Mouse (Mus musculus) cerebellum, postnatal 36 days (tissue): ENCODE results near the gene Vmn2r88.
"Not testable (repeated sequence)": the region's sequence is repeated elsewhere in the genome, so short reads cannot be mapped to it uniquely, and the experiment has no call there.

ENCODE experiments used
- DNase-seq, 2 experiments: peaks; one replicate each; pipeline ENCODE4 v3.0.0; 2021 to 2022; ENCODE audit warnings: mixed read lengths in 2 of 2

Vmn2r88 gene

GRCm38 (mm10) chr14:51410520-51410919, at the start of gene Vmn2r88:
Gene Vmn2r88 (plus strand): TSS chr14:51410820.
- no peak for DNase-seq

- no peak for DNase-seq
These were observed 49.2 kb upstream of the Vmn2r88 start, which contains the start of gene Gm7247 for GRCm38 (mm10) chr14:51361456-51361855. Gene Gm7247 (plus strand): TSS chr14:51361756.

DNA sequence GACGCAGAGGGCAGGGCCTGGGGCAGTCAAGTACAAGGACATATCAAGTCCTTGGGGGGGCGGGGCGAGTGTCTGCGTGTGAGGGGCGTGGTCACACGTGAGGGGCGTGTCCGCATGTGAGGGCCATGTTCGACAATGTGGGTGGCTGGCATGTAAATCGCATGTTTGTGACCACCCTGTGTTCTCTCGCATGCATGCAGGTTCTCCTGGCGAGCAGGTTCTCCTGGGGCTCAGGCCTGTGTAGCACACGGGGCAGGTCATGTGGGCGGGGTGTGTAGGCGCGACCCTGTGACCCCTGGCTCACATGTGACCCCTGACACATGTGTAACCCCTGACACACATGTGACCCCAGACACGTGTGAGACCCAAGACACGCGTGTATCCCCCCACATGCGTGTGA, 27.8 kb upstream of the Vmn2r88 start:
- DNase-seq: no peak

DNA sequence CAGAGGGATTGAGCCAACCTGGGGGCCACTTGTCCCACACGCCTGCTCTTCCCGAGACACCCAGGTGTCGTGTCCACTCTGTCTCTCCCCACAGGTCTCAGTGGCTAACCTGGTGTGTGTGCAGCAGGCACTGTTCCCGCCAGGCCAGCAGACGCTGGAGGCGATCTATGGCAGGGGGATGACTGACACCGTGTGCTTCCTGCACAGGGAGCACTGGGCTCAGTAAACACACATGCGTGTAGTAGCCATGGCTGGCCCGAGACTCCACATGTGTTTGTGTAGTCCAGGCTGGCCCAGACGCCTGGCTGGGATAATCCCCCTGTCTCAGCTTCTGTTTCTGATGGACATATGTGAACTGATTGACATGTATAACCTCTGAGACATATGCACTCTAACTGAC, 26.3 kb upstream of the Vmn2r88 start:
- DNase-seq: no peak

GRCm38 (mm10) chr14:51385741-51386140, 24.9 kb upstream of the Vmn2r88 start:
- no peak for DNase-seq

GRCm38 (mm10) chr14:51387768-51388167, 22.9 kb upstream of the Vmn2r88 start:
- no peak for DNase-seq

DNA sequence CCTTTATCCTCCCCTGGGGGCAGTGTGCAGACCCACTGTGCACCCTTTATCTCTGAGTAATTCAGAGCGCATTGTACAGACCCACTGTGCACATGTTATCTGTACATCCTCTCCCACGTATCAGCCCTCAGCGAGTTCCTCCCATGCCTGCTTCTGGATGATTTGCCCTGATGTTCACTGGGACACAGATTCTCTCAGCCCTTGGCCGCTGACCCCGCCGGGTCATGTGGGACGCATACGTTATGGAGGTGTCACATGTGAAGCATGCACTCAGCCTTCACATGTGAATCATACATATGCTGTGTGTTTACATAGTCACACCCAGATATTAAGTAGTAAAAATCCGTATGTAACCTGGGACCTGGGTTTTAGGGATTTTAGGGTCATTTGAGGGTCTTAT, 22.4 kb upstream of the Vmn2r88 start:
- DNase-seq: no peak

- DNase-seq: no peak
These were observed 13.3 kb downstream of the Vmn2r88 start for GRCm38 (mm10) chr14:51423885-51424284.

DNA sequence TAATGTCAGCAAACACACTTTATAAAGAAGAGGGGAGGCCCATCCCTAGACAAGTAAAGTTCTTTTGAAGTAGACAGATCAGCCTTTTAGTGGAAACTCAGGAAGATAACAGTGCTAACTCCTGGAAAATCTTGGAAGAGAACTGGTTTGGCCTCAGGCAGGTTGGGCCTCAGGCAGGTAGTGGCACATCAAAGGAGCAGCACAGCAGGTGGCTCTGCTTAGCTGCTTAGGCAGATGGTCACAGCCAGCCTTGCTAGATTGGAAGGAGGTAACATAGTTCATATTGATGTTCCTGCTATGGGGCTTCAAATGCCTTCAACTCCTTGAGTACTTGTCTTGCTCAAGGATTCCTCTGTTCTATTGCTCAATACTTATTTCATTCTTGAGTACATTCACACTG, 19.5 kb downstream of the Vmn2r88 start:
- peak in 1 of 2 experiments; percentile 8 for DNase-seq

GRCm38 (mm10) chr14:51434546-51434945, 23.9 kb downstream of the Vmn2r88 start:
- no peak for DNase-seq

DNA sequence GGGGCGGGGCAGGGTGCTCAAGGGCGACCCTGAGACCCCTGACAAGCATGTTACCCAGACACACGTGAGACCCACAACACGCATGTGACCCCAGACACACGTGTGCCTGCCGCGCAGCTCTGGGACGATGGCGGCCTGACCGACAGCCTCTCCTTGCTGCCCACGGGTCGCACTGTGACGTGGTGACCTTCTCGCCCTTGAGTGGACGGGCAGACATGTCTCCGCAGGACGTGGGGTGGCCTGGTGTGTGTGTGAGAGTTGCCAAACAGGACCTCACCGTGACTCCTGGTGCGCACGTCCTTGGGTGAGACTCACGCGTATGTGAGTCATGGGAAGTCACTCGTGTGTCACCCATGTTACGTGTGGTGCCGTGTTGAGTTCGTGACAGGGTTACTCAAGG, 24.4 kb downstream of the Vmn2r88 start:
- DNase-seq: no peak

DNA sequence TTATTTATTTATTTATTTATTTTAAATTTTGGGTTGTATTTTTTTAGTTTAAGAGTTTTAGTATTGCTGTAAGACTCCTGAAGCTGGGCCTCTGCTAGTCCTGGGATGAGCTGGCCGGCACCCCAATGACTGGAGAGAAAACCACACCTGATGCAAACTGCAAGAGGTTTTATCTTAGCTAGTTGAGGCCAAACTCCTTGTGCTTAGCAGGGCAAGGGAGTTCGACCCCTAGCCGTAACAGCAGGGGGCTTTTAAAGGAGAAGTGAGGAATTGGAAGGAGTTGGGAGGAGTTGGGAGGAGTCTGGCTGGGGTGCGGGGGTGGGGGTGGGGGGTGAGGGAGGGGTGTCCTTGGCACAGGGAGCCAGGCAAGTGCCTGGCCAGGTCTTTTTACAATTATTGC, 28.3 kb downstream of the Vmn2r88 start:
- DNase-seq: no peak

DNA sequence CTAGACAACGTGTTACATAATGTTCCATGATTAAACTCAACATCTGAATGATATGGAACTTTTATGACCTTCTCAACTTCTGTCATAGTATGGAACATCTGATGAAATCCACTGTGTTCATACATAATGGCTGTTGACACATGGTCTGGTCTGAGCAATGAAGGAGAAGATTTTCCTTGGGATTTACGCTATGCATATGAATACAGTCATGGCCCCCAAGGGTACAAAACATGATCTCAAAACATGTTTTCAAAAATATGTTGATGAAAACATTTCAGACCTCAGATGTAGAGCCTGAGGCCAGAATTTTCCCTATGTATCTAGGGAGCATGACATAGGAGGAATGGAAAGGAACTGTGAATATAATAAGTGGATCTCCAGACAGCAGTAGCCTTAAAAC, 40.9 kb downstream of the Vmn2r88 start, which contains the start of gene Vmn2r89:
Gene Vmn2r89, plus strand, starts transcription at position 301 of the 400 bp plus-strand sequence.
- not testable (repeated sequence) for DNase-seq
